Mouse (Mus musculus): ENCODE results near the gene Rcvrn.

DNA sequence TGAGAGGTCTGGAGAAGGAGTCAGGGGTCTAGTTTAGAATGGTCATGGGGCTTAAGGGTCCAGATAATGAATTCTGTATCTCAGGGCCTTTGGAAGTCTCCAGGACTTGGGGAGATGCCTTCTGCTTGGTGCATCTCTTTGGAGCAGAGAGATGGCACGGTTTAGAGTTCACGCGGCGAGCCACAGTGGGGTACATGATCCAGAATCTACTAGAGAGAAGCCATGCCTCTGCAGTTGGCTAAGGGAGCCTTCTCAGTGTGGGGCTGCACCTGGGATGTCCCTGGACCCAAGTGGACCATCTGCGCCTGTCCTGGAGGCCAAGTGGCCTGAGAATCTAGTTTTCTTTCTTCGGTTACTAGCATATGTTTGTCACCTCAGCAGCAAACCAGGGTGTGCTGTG, 25.1 kb upstream of the Rcvrn start:
- no peak for TF ChIP-seq CTCF (IDR thresholded peaks at IDR 0.05; ENCODE audit: insufficient read depth, low read length)
- no peak for TF ChIP-seq POLR2A (IDR thresholded peaks at IDR 0.05; ENCODE audit: borderline replicate concordance, extremely low read depth, low read depth, low read length)

All from lung, adult 2 months (tissue).